Mouse (Mus musculus) gastrocnemius, adult 8-10 months (tissue): ENCODE measurements around the gene Snrnp27. TPM values are rescaled to one million over a fixed set of nuclear protein-coding genes. Genes with fewer than 3 reads are reported as not detected.

Experiments
- total RNA-seq, 4 experiments: library from RNA; stranded (reverse); gene quantifications; 2 replicates each; pipeline ENCODE4 v1.2.4; 2022

The Snrnp27 gene
- total RNA-seq, 4 experiments from 2014 or later: 58.0 to 74.4 (median 64.0) TPM

Other genes with a start within 250 kb of the Snrnp27 start
- gene C87436, start 246.1 kb downstream of the Snrnp27 start, total RNA-seq: 1 to 10 TPM; 6.1 to 9.2 (median 7.7) TPM
- 100 to 1,000 TPM; 114 to 149 (median 126) TPM for gene Pcbp1, start 158.2 kb downstream of the Snrnp27 start, total RNA-seq
- not detected for gene Asprv1, start 56.4 kb downstream of the Snrnp27 start, total RNA-seq
- 1 to 10 TPM; 2.8 to 4.0 (median 3.2) TPM for gene Mxd1, start 15.4 kb downstream of the Snrnp27 start, total RNA-seq
- gene Gmcl1, start 48.9 kb upstream of the Snrnp27 start, total RNA-seq: 1 to 10 TPM; 2.1 to 2.6 (median 2.4) TPM
- 10 to 100 TPM; 14.2 to 26.6 (median 21.2) TPM for gene Anxa4, start 109.1 kb upstream of the Snrnp27 start, total RNA-seq
- gene Aak1, start 165.0 kb upstream of the Snrnp27 start, total RNA-seq: 10 to 100 TPM; 33.1 to 53.8 (median 37.8) TPM